In the genomic region with DNA sequence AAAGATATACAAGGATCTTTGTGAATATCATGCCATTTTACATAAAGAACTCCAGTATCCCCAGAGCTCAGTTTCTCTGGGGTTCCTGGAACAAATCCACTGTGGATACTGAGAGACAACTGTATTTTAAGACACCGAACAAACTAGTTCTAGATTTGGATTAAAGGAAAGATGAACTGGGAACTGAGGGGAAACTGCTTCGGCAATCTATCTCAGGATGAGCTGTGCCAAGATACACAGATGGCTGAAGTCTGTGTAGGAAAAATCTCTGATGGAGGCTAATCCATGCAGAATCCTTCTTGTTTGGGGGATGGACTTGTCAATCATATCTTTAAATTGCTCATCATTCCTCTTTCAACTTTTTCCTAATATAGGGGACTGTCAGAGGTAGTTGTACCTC, we compare ENCODE assay signal across 13 mouse cellular contexts.
DNase-seq lines count a peak whose midpoint lies in the region.
"Had no signal": no experiment of that assay in that cellular context is flagged by ENCODE, and none has a peak within 500 bp of the region (broad histone marks: within the 10 kb centered on the region; RNA-seq: fewer than 3 reads in every experiment).

No protein-coding gene starts in this region.

- peak; percentile 19 to 65 for DNase-seq in cerebellum, postnatal 14 days
- DNase-seq in cerebellum, adult 11 months = no peak
- DNase-seq in layer of hippocampus, adult 11-12 months (ENCODE audit: low spot score) = peak; percentile 49
- DNase-seq in layer of hippocampus, adult 9-10 months (ENCODE audit: low spot score) = no peak
- peak; percentile 37 to 72 for DNase-seq in right cerebral cortex, postnatal 10 days (ENCODE audit: low spot score in 2 of 2)
- no peak for DNase-seq in right cerebral cortex, postnatal 14 days
- peak; percentile 60 for DNase-seq in telencephalon, adult 2 months (ENCODE audit: low read depth, low spot score)
- no peak for DNase-seq in adrenal gland, adult 8-10 months
- DNase-seq: adrenal gland, postnatal 14 days; cerebellum, adult 8-10 months; gastrocnemius, postnatal 36 days; heart, adult 11 months; heart, postnatal 36 days had no signal

Comparison
In these comparisons a context has a peak if more than half of its experiments do, and no peak if none do; other contexts are left out.
1. DNase-seq: peak in cerebellum, postnatal 14 days (2 of 2), layer of hippocampus, adult 11-12 months (single experiment), right cerebral cortex, postnatal 10 days (2 of 2) and telencephalon, adult 2 months (single experiment); none in cerebellum, adult 11 months (single experiment), layer of hippocampus, adult 9-10 months (single experiment), right cerebral cortex, postnatal 14 days (single experiment) and adrenal gland, adult 8-10 months (single experiment).